Mouse (Mus musculus) megakaryocyte, embryonic 14.5 days (primary cell): ENCODE data around the gene Gm4756. TPM values are rescaled to one million over a fixed set of nuclear protein-coding genes. Genes with fewer than 3 reads are reported as not detected.

Experiments
- H3K27me3 ChIP-seq: replicated peaks from 2 replicates; pipeline ENCODE3; 2012; ENCODE audit warnings: inconsistent platforms
- H3K36me3 ChIP-seq: replicated peaks from 2 replicates; pipeline ENCODE3; 2012; ENCODE audit warnings: low read length, inconsistent platforms, mixed read lengths
- H3K4me1 ChIP-seq: 2 replicates; pipeline ENCODE4 v1.6.1; 2012; ENCODE audit warnings: inconsistent platforms
- H3K4me3 ChIP-seq: replicated peaks from 2 replicates; pipeline ENCODE3; 2012; ENCODE audit warnings: moderate library complexity, mild to moderate bottlenecking, inconsistent platforms
- H3K9me3 ChIP-seq: 2 replicates; pipeline ENCODE4 v1.6.1; 2012; ENCODE audit warnings: inconsistent platforms
- FLI1 ChIP-seq: IDR thresholded peaks from 2 replicates; pipeline ENCODE4 v1.6.1; 2012; ENCODE audit warnings: low read length, inconsistent platforms, mixed read lengths
- GATA1 ChIP-seq: IDR thresholded peaks from 3 replicates; pipeline ENCODE4 v1.6.1; 2012; ENCODE audit warnings: mixed read lengths, low read length, inconsistent platforms, borderline replicate concordance
- polyA plus RNA-seq: library from polyadenylated mRNA; stranded (reverse); fragments of >175 nt; gene quantifications from 2 replicates; pipeline ENCODE4 v1.2.3, GENCODE M21; 2012; ENCODE audit warnings: low replicate concordance; ENCODE audit not compliant: insufficient read depth

The Gm4756 gene
- polyA plus RNA-seq, 1 experiment: not detected

GRCm38 (mm10) chr12:72592991-72593390 lies 56.5 kb downstream of the Gm4756 start:
- H3K9me3 ChIP-seq: 0 out of 2 replicates have a peak, but pooled peaks cover under 1% of the 10 kb centered on the region
- TF ChIP-seq FLI1: no peak
- no peak for TF ChIP-seq GATA1

DNA sequence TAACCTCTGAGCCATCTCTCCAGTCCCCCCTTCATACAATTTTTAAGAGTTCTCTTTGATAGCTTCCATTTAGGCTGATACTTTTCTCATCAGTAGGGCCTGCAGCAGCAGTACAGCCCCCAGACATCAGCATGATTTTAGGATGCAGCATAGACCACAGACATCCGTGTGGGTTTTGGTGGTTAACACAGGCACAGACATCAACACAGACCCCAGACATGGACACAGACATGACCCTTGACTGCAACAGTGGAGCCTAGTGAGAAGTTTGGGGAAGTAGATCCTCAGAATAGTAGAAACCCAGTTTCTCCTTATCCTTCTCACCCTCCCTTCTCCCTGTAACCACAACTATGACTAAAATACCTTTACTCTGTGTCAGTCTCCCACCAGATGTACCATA lies 64.1 kb downstream of the Gm4756 start:
- Histone ChIP-seq H3K4me3 (no peak overlapping the region), H3K36me3 (peaks cover 3% of the 10 kb centered on the region), H3K27me3 (no peaks in the 10 kb centered on the region), H3K4me1 (peaks cover 24% of the 10 kb centered on the region), H3K9me3 (peaks cover 11% of the 10 kb centered on the region)
- TF ChIP-seq GATA1 (no peak), FLI1 (no peak)

More at GRCm38 (mm10) chr12:72592991-72593390, 56.5 kb downstream of the Gm4756 start:
- H3K27me3 ChIP-seq: no peaks in the 10 kb centered on the region
- no peak overlapping the region for H3K4me3 ChIP-seq
- H3K4me1 ChIP-seq: peaks cover 11% of the 10 kb centered on the region
- no peaks in the 10 kb centered on the region for H3K36me3 ChIP-seq

GRCm38 (mm10) chr12:72583099-72583498 lies 66.4 kb downstream of the Gm4756 start:
- Histone ChIP-seq H3K36me3 (peaks cover 14% of the 10 kb centered on the region), H3K27me3 (no peaks in the 10 kb centered on the region), H3K4me3 (no peak overlapping the region), H3K4me1 (peaks cover 24% of the 10 kb centered on the region), H3K9me3 (peaks cover 11% of the 10 kb centered on the region)
- TF ChIP-seq FLI1: no peak
- TF ChIP-seq GATA1: no peak

DNA sequence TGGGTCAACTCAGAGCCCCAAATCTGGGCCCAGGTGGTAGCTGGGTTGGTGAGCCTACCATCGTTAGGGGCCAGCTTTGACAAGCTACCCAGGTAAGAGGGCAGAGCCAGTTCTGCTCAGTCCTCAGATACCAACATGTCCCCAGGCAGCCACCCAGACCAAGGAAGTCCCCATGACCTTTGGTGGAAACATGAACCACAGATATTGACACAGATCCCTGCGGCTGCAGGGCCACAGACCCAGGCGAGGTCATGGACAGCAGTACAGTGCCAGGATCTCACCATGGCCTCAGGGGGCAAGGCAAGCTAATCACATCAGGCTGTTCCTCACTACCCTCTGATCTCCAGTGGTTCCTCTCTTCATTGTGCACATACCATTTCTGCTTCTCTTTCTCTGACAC lies 67.4 kb downstream of the Gm4756 start:
- peaks cover 11% of the 10 kb centered on the region for H3K9me3 ChIP-seq

GRCm38 (mm10) chr12:72564281-72564795 lies 85.1 kb downstream of the Gm4756 start:
- no peak for TF ChIP-seq FLI1
- TF ChIP-seq GATA1: no peak
- Histone ChIP-seq H3K36me3 (peaks cover 8% of the 10 kb centered on the region), H3K4me1 (no peaks in the 10 kb centered on the region), H3K9me3 (no peaks in the 10 kb centered on the region), H3K27me3 (no peaks in the 10 kb centered on the region), H3K4me3 (no peak overlapping the region)

More for the DNA sequence above, 67.4 kb downstream of the Gm4756 start:
- Histone ChIP-seq H3K36me3 (peaks cover 14% of the 10 kb centered on the region), H3K4me3 (no peak overlapping the region), H3K27me3 (no peaks in the 10 kb centered on the region), H3K4me1 (peaks cover 24% of the 10 kb centered on the region)
- TF ChIP-seq GATA1 (no peak), FLI1 (no peak)

DNA sequence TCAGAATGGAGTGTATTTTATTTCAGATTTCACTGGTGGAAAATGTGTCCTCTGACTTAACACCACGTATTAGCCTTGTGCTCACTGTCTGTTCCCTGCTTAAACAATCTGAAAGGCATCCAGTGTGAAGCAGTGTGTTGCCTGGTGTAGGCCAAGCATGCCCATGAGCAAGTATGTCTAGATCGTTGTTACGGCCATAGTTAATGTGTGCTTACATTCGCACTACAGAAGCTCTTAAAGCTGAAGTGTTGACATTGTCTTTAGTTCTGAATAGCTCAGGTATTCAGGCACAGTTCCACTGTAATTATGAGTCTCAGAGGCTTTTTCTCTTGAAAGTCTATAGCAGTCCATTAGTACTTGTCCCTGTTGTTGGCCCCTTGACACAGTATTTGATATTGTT lies 95.1 kb downstream of the Gm4756 start:
- Histone ChIP-seq H3K4me3 (no peak overlapping the region), H3K9me3 (no peaks in the 10 kb centered on the region), H3K36me3 (peaks cover 29% of the 10 kb centered on the region), H3K4me1 (no peaks in the 10 kb centered on the region), H3K27me3 (no peaks in the 10 kb centered on the region)
- no peak for TF ChIP-seq GATA1
- TF ChIP-seq FLI1: no peak

DNA sequence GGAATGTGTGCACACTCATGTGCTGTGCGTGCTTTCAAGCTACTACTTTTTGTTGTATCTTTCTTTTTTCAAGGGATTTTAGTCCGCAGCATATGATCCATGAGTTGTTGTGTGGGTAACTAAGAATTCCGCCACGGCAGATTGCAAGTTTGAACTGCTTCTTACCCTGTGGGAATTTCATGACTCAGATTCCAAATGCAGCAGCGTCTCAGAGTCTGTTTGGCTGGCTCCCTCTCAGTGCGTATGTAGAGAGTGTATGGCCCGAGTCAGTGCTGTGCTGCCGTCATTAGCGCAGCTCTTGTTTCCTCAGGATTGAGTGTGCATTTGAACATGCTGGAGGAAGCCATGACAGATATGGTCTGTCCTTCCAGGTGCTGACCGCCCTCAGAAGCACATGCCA lies 110.9 kb downstream of the Gm4756 start:
- TF ChIP-seq GATA1 (no peak), FLI1 (no peak)
- peak overlapping the region; percentile 48 for H3K4me3 ChIP-seq
- H3K4me1 ChIP-seq: peaks cover 47% of the 10 kb centered on the region
- no peaks in the 10 kb centered on the region for H3K27me3 ChIP-seq
- no peaks in the 10 kb centered on the region for H3K9me3 ChIP-seq
- peaks cover 43% of the 10 kb centered on the region for H3K36me3 ChIP-seq

- peaks cover 20% of the 10 kb centered on the region for H3K36me3 ChIP-seq
- no peaks in the 10 kb centered on the region for H3K27me3 ChIP-seq
- TF ChIP-seq FLI1 (no peak), GATA1 (no peak)
- peaks cover 38% of the 10 kb centered on the region for H3K4me1 ChIP-seq
- H3K4me3 ChIP-seq: peak within 1 kb of the TSS; percentile 97
- no peaks in the 10 kb centered on the region for H3K9me3 ChIP-seq
Observed at GRCm38 (mm10) chr12:72536021-72536597, 113.4 kb downstream of the Gm4756 start, which contains the start of gene Pcnx4. Gene Pcnx4, plus strand, starts transcription at chr12:72536383.

GRCm38 (mm10) chr12:72535599-72535998 lies 113.9 kb downstream of the Gm4756 start:
- TF ChIP-seq GATA1 (no peak), FLI1 (no peak)
- Histone ChIP-seq H3K4me1 (peaks cover 38% of the 10 kb centered on the region), H3K9me3 (0 out of 2 replicates have a peak, but pooled peaks cover under 1% of the 10 kb centered on the region), H3K27me3 (no peaks in the 10 kb centered on the region), H3K4me3 (peak overlapping the region; percentile 97), H3K36me3 (peaks cover 16% of the 10 kb centered on the region)

- Histone ChIP-seq H3K27me3 (no peaks in the 10 kb centered on the region), H3K36me3 (peaks cover 8% of the 10 kb centered on the region), H3K9me3 (peaks cover 7% of the 10 kb centered on the region), H3K4me3 (no peak overlapping the region), H3K4me1 (peaks cover 30% of the 10 kb centered on the region)
- TF ChIP-seq GATA1: no peak
- TF ChIP-seq FLI1: no peak
Observed at GRCm38 (mm10) chr12:72533986-72534385, 115.5 kb downstream of the Gm4756 start.

DNA sequence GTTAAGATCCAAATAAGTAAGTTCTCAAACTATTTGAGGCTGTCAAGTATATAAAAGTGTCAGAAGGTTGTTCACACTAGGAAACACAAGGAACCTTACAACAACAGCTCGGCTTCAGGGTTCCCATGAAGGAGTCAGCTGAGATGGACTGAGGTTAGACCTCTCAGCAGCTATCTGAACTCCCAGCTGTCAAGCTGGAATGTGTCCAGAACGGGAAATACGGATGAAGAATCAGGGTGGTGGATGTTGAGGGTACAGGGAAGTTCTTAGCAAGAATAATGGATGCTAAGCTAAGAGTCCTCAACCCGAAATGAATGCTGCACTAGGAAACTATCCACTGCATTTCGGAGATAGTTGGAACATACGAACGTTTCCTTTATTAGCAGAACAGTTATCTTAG lies 117.2 kb downstream of the Gm4756 start:
- Histone ChIP-seq H3K4me1 (peaks cover 17% of the 10 kb centered on the region), H3K36me3 (no peaks in the 10 kb centered on the region), H3K9me3 (peaks cover 7% of the 10 kb centered on the region), H3K27me3 (no peaks in the 10 kb centered on the region), H3K4me3 (no peak overlapping the region)
- TF ChIP-seq FLI1: no peak
- TF ChIP-seq GATA1: no peak

Other genes with a start within 250 kb of the Gm4756 start
- not detected in 2 replicates for gene Rtn1, start 240.6 kb downstream of the Gm4756 start, polyA plus RNA-seq
- gene Lrrc9, start 207.8 kb downstream of the Gm4756 start, polyA plus RNA-seq: 0.30 and 2.3 TPM in 2 replicates
- gene Pcnx4, start 113.3 kb downstream of the Gm4756 start, polyA plus RNA-seq: 0.63 and 1.5 TPM in 2 replicates
- 10.5 TPM in 1 of 2 replicates, not detected in the other for gene Dhrs7, start 15.2 kb upstream of the Gm4756 start, polyA plus RNA-seq
- 11.3 and 15.3 TPM in 2 replicates for gene Ppm1a, start 107.8 kb upstream of the Gm4756 start, polyA plus RNA-seq